8 mouse cellular contexts compared by ENCODE assay signal in genomic region chr8:94152513-94153300, GRCm38 (mm10). TPM values are rescaled to one million over a fixed set of nuclear protein-coding genes. Genes with fewer than 3 reads are reported as not detected.
A peak's percentile ranks its signal among the peaks of the same experiment; 100 is the strongest.
DNase-seq lines count a peak whose midpoint lies in the region; ATAC-seq and TF ChIP-seq lines count a peak whose summit lies in the region.

TSS of gene Mt3 (plus strand) at chr8:94152607.

- H3K4me1 ChIP-seq in hindbrain, embryonic 16.5 days (ENCODE audit: control insufficient read depth, insufficient read depth, low read depth, low read length), result peaks cover 14% of the 10 kb centered on the region
- peaks cover 23% of the 10 kb centered on the region for H3K4me1 ChIP-seq in midbrain, embryonic 15.5 days
- H3K4me1 ChIP-seq in testis, adult 2 months (ENCODE audit: control insufficient read depth, insufficient read depth, low read length), result peaks cover 8% of the 10 kb centered on the region

- no peaks in the 10 kb centered on the region for H3K36me3 ChIP-seq in hindbrain, embryonic 16.5 days (ENCODE audit: control insufficient read depth, insufficient read depth, low read length)
- H3K36me3 ChIP-seq in midbrain, embryonic 15.5 days (replicated peaks), result no peaks in the 10 kb centered on the region
- no peaks in the 10 kb centered on the region for H3K36me3 ChIP-seq in testis, adult 2 months (ENCODE audit: control insufficient read depth, insufficient read depth, low read length)

- H3K4me3 ChIP-seq in hindbrain, embryonic 16.5 days (ENCODE audit: low read length), result peak within 1 kb of the TSS; percentile 56
- H3K4me3 ChIP-seq in midbrain, embryonic 15.5 days, result peak within 1 kb of the TSS; percentile 50
- peak within 1 kb of the TSS; percentile 57 for H3K4me3 ChIP-seq in testis, adult 2 months (ENCODE audit: control insufficient read depth, low read depth, low read length)

- no peaks in the 10 kb centered on the region for H3K27me3 ChIP-seq in hindbrain, embryonic 16.5 days (replicated peaks; ENCODE audit: control insufficient read depth, insufficient read depth, low read length)
- H3K27me3 ChIP-seq in midbrain, embryonic 15.5 days (replicated peaks), result no peaks in the 10 kb centered on the region
- no peaks in the 10 kb centered on the region for H3K27me3 ChIP-seq in testis, adult 2 months (ENCODE audit: control insufficient read depth, insufficient read depth, low read length)

- intact Hi-C loops in left cerebral cortex, postnatal 14 days (cut with DNase I), result loop anchor here (2.0 kb wide), 1 partner anchor 54 kb away; the partner anchor contains the start of gene Bbs2

- no peaks in the 10 kb centered on the region for H3K9me3 ChIP-seq in hindbrain, embryonic 16.5 days (ENCODE audit: control insufficient read depth, low read length)
- H3K9me3 ChIP-seq in midbrain, embryonic 15.5 days, result no peaks in the 10 kb centered on the region

- 1% methylated on average over 29 of the region's 29 CpGs for whole genome bisulfite sequencing in hindbrain, embryonic 16.5 days
- WGBS in midbrain, embryonic 15.5 days, result 3% methylated on average over 29 of the region's 29 CpGs

- H3K9ac ChIP-seq in hindbrain, embryonic 16.5 days (ENCODE audit: low read depth, low read length), result peak within 1 kb of the TSS; percentile 74
- peak within 1 kb of the TSS; percentile 52 for H3K9ac ChIP-seq in midbrain, embryonic 15.5 days

- peak; percentile 22 to 31 for DNase-seq in adrenal gland, adult 18-20 months (ENCODE audit: low spot score in 2 of 2)
- no peak for DNase-seq in adrenal gland, postnatal 4 days (ENCODE audit: low spot score in 2 of 2)
- DNase-seq in cerebellum, postnatal 4 days (ENCODE audit: low spot score in 2 of 2), result peak; percentile 51 to 78
- DNase-seq in gastrocnemius, adult 18-20 months (ENCODE audit: low spot score), result peak; percentile 42
- peak; percentile 88 to 89 for DNase-seq in left cerebral cortex, postnatal 14 days (ENCODE audit: low spot score in 2 of 2)

- TF ChIP-seq POLR2A in testis, adult 2 months (IDR thresholded peaks at IDR 0.05; ENCODE audit: control insufficient read depth, low read depth, low read length), result no peak

- no peak for TF ChIP-seq CTCF in testis, adult 2 months (IDR thresholded peaks at IDR 0.05; ENCODE audit: control insufficient read depth, insufficient read depth, insufficient replicate concordance, low read depth, low read length)

- peak within 1 kb of the TSS; percentile 77 for H3K27ac ChIP-seq in hindbrain, embryonic 16.5 days (ENCODE audit: low read depth, low read length)
- peak within 1 kb of the TSS; percentile 71 for H3K27ac ChIP-seq in midbrain, embryonic 15.5 days
- H3K27ac ChIP-seq in testis, adult 2 months (ENCODE audit: control insufficient read depth, insufficient read depth, low read depth, low read length), result no peak within 1 kb of the TSS

- H3K4me2 ChIP-seq in hindbrain, embryonic 16.5 days (ENCODE audit: low read length), result peak within 1 kb of the TSS; percentile 85
- H3K4me2 ChIP-seq in midbrain, embryonic 15.5 days, result peak within 1 kb of the TSS; percentile 94

- peak; percentile 88 for ATAC-seq in hindbrain, embryonic 16.5 days
- peak; percentile 87 for ATAC-seq in midbrain, embryonic 15.5 days (replicated peaks)

RNA-seq across cellular contexts. Expression of gene Mt3, which starts in this region (rescaled TPM):
- 1 to 10 TPM; 4.5 to 7.2 TPM for total RNA-seq in adrenal gland, adult 18-20 months (2021)
- 1 to 10 TPM; 6.5 to 6.9 TPM for total RNA-seq in adrenal gland, postnatal 4 days (2021)
- 1 to 10 TPM in 1 of 2 experiments, under 1 TPM in 1; 0.78 to 1.8 TPM for total RNA-seq in gastrocnemius, adult 18-20 months (2021)
- polyA plus RNA-seq in hindbrain, embryonic 16.5 days (2015; fragmentation: Nextera tagmentation; extraction: Ambion mirVana), result 242 and 317 TPM in 2 replicates
- 100 to 1,000 TPM; 740 to 758 TPM for total RNA-seq in left cerebral cortex, postnatal 14 days (2021)
- 158 and 189 TPM in 2 replicates for polyA plus RNA-seq in midbrain, embryonic 15.5 days (2015; fragmentation: Nextera tagmentation; extraction: Ambion mirVana)
- polyA plus RNA-seq in testis, adult 2 months (2012; rRNA removed), result 6.3 and 9.4 TPM in 2 replicates

Comparison
In these comparisons a context has a peak if more than half of its experiments do, and no peak if none do; other contexts are left out.
1. RNA of gene Mt3 (total RNA-seq): 740 to 758 TPM in left cerebral cortex, postnatal 14 days; 4.5 to 7.2 TPM in adrenal gland, adult 18-20 months, 6.5 to 6.9 TPM in adrenal gland, postnatal 4 days and 0.78 to 1.8 TPM in gastrocnemius, adult 18-20 months; every median in the first group is over 10 times any median in the second.
2. RNA of gene Mt3 (polyA plus RNA-seq): 242 to 317 TPM in hindbrain, embryonic 16.5 days and 158 to 189 TPM in midbrain, embryonic 15.5 days; 6.3 to 9.4 TPM in testis, adult 2 months; every median in the first group is over 10 times any median in the second.
3. DNase-seq: peak in adrenal gland, adult 18-20 months (2 of 2), cerebellum, postnatal 4 days (2 of 2), gastrocnemius, adult 18-20 months (single experiment) and left cerebral cortex, postnatal 14 days (2 of 2); none in adrenal gland, postnatal 4 days (0 of 2).
4. Peak in every context shown above with its lines, with median percentiles within 50 percentile points of each other: H3K4me3 ChIP-seq.